Mouse (Mus musculus) testis, adult 10 weeks (tissue): ENCODE measurements around the gene Pigr. TPM values are rescaled to one million over a fixed set of nuclear protein-coding genes. Genes with fewer than 3 reads are reported as not detected.

Experiments used
- polyA plus RNA-seq: library from polyadenylated mRNA; stranded (reverse); fragments of 350-450 nt; fragmentation: Illumina TruSeq; extraction: RNeasy Lipid Tissue Mini Kit (QIAGEN cat#74804); gene quantifications from one replicate; pipeline ENCODE4 v1.2.3, GENCODE M21; 2014; ENCODE audit warnings: low read depth, low replicate concordance

Pigr gene
- polyA plus RNA-seq, result 0.36 TPM

DNA sequence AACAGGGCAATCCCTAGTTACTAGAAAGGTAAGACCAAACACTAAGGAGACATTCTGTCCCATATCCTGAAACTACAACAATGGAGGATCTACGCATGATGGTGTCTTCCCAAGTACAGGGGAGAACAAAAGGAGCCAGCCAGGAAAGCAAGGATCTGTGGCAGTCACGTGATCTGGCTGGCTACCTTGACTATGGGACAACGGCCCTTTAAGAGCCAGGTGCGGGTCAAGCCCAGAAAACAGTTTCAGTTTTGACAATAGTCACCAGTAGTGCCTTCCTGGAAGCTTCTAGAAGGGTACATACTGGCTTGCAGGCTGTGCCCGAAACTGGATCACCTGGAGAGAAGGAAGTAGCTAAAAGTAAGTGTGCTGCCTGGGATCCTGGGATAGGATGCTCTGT, at the start of gene Pigr:
Gene Pigr (plus strand): TSS at position 237 of the 400 bp plus-strand sequence.

GRCm38 (mm10) chr1:130800602-130801001, 25.9 kb upstream of the Pigr start, which contains the start of gene Fcamr:
Fcamr (plus strand) TSS chr1:130800902.

DNA sequence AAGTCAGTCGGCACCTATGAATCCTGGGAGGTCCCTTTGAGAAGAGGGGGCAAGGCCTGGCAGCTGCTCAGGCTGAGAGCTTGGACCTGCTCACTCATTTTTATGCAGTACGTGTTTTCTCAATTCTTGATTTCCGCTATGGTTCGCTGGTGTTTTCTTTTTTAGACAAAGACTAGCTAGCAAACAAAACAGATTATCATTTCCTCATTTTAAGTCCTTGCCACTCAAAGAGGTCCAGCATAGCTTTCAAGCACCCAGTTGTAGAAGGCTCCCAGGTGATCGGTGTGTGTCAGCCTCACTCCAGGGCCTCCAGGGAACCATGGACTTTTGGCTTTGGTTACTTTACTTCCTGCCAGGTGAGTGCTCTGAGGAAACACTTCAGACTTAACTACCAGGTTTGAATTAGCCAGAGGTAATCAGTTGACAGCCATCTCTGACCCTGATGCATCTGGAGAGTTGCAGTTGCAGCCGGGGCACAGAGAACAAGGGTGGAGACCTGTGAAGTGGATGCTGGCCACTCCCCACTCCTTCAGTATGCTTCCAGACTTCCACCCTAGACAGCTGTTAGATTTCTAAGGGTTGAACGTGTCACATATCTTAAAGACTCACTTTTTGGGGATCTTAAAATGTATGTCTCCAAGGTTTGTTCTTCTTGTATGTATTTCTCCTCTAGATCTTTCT, 39.2 kb downstream of the Pigr start, which contains the start of gene Fcmr:
Gene Fcmr (plus strand): TSS at position 129 of the 681 bp plus-strand sequence.

DNA sequence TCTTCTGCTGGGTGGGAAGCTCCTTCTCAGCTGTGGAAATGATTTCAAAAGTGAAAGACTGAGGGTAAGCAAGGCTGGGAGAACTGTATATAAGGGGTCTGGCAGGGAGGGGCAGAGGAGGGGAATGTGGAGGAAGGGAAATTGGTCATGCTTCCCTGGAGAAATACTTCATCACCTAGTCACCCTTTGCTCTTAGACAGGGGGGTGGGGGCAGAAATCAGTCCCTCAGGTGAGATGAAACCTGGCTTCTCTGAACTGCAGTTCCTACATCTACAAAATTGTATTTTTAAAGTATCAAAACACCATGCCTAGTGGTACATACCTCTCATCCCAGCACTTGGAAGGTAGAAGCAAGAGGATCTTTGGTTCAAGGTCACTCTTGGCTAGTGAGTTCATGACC, 60.9 kb downstream of the Pigr start, which contains the start of gene Il24:
Gene Il24 (minus strand): TSS at position 101 of the 400 bp plus-strand sequence.

Other genes starting within 250 kb of the Pigr start
- 239 TPM for gene Zp3r, start 197.1 kb upstream of the Pigr start, polyA plus RNA-seq
- gene C4bp, start 165.1 kb upstream of the Pigr start, polyA plus RNA-seq, result 0.25 TPM
- gene Gm29427, start 110.9 kb upstream of the Pigr start, polyA plus RNA-seq, result 5.3 TPM
- 28.9 TPM for gene Yod1, start 109.4 kb upstream of the Pigr start, polyA plus RNA-seq
- 43.2 TPM for gene Pfkfb2, start 97.4 kb upstream of the Pigr start, polyA plus RNA-seq
- 1.5 TPM for gene AA986860, start 94.7 kb upstream of the Pigr start, polyA plus RNA-seq
- gene Fcamr, start 25.8 kb upstream of the Pigr start, polyA plus RNA-seq, result not detected
- gene Fcmr, start 39.0 kb downstream of the Pigr start, polyA plus RNA-seq, result 2.9 TPM
- not detected for gene Il24, start 60.8 kb downstream of the Pigr start, polyA plus RNA-seq
- not detected for gene Il20, start 84.8 kb downstream of the Pigr start, polyA plus RNA-seq
- gene Il19, start 113.4 kb downstream of the Pigr start, polyA plus RNA-seq, result not detected
- not detected for gene Il10, start 193.2 kb downstream of the Pigr start, polyA plus RNA-seq